Mouse (Mus musculus) E14TG2a.4 (cell line): ENCODE data around the gene B230217C12Rik.

Experiments
- CTCF ChIP-seq: conservative IDR thresholded peaks from 2 replicates; pipeline ENCODE4 v1.5.1; 2014; ENCODE audit warnings: low read length
- NANOG ChIP-seq: IDR thresholded peaks from 2 replicates; pipeline ENCODE4 v1.6.1; 2014; ENCODE audit warnings: borderline replicate concordance, low read length, mixed read lengths

DNA sequence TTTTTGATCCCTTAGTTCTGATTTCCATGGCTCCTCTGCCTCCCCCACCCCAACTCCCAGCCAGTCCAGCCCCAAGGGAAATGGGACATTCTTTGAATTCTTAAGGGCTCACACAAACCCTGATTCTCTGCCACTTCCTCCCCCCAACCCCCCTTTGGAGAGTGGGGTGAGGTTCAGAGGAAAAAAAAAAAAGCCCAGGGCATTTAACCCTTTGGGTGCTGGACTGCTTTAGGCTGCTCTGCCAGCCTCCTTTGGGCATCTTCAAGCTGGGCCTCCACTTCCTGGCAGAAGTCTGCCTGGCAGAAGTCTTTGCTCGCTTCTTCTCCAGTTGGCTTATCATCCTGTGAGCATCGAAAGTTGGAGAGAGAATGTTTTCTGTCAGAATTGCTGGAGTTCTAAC lies 32.5 kb upstream of the B230217C12Rik start:
- no peak for TF ChIP-seq CTCF
- no peak for TF ChIP-seq NANOG
